Mouse (Mus musculus): ENCODE measurements around the gene Atp8a2. TPM values are rescaled to one million over a fixed set of nuclear protein-coding genes. Genes with fewer than 3 reads are reported as not detected.

The Atp8a2 gene
- polyA plus RNA-seq, 1 experiment = 0.36 TPM

DNA sequence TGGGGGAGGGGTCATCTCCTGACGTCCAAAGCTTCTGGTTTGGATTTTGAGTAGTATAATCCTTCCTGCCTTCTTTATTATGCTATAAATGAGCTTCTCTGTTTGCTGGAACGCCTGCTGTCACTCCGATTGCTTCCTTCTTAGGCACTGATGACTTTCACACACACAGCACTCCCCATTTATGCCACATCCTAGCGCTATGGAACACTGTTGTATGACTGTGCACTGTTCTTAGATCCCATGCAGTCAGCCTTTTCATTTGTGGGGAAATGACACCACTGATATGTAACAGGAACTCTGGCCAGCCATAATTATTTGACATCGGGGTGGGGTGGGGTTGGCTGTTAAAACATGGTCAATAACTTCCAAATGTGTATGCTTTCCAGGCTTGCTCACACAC, 306.2 kb downstream of the Atp8a2 start:
- Histone ChIP-seq H3K27ac (ENCODE audit: insufficient read depth, low read depth, low read length) (no peak overlapping the region), H3K27me3 (replicated peaks; ENCODE audit: control insufficient read depth, insufficient read depth, low read length) (peaks cover 1% of the 10 kb centered on the region; the same call in 1 of the 2 replicates), H3K36me3 (ENCODE audit: control insufficient read depth, insufficient read depth, low read length) (no peaks in the 10 kb centered on the region), H3K4me3 (ENCODE audit: insufficient read depth, low read depth, low read length) (no peak overlapping the region), H3K4me1 (ENCODE audit: control insufficient read depth, insufficient read depth, low read length) (no peaks in the 10 kb centered on the region)
- TF ChIP-seq CTCF (conservative IDR thresholded peaks at IDR 0.05; ENCODE audit: insufficient read depth, insufficient read length, low read depth, low read length) = no peak
- no peak for TF ChIP-seq POLR2A (IDR thresholded peaks at IDR 0.05; ENCODE audit: low read depth, low read length)
- 52% methylated on average over 5 of the region's 5 CpGs for WGBS
- DNase-seq = no peak

DNA sequence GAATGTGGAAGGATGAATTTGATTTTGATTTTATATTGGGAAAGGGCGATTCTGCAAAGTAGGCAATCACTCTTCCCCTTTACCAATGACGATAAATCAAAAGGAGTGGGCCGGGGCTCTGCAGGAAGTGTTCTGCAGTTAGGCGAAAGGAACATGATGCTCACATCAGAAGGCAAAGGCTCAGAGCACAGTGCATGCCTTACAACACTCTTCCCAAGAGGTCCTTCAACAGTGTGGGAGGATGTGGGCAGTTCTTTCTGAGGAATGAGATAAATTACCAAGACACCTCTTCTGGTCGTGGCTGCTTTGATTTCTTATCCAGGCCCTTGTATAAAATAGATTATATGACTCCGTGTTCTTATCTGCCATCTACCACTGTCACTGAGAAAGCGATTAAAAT, 306.9 kb downstream of the Atp8a2 start:
- WGBS = 39% methylated on average over 7 of the region's 7 CpGs
- H3K4me3 ChIP-seq (ENCODE audit: insufficient read depth, low read depth, low read length) = no peak overlapping the region
- no peaks in the 10 kb centered on the region for H3K4me1 ChIP-seq (ENCODE audit: control insufficient read depth, insufficient read depth, low read length)
- TF ChIP-seq CTCF (conservative IDR thresholded peaks at IDR 0.05; ENCODE audit: insufficient read depth, insufficient read length, low read depth, low read length) (no peak), POLR2A (IDR thresholded peaks at IDR 0.05; ENCODE audit: low read depth, low read length) (no peak)
- peaks cover 1% of the 10 kb centered on the region; the same call in 1 of the 2 replicates for H3K27me3 ChIP-seq (replicated peaks; ENCODE audit: control insufficient read depth, insufficient read depth, low read length)
- no peaks in the 10 kb centered on the region for H3K36me3 ChIP-seq (ENCODE audit: control insufficient read depth, insufficient read depth, low read length)
- no peak overlapping the region for H3K27ac ChIP-seq (ENCODE audit: insufficient read depth, low read depth, low read length)
- DNase-seq = no peak

DNA sequence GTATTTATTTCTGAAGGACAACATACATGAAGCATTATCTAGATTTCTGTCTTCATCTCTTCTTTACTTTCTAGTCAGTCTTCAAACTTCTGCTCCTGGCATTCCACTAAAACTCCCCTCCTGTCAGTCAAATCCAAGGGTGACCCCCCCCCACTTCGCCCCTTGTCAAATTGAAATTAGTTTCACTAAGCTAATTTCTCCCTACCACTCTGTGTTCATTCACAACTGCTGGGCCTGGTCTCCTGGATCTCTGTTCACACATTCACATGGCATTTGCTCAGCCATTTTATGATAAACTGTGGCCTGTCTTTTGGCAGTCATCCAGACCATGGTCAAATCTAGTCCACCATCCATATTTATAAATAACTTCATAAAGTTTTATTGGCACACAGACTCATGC, 308.5 kb downstream of the Atp8a2 start:
- Histone ChIP-seq H3K4me3 (ENCODE audit: insufficient read depth, low read depth, low read length) (no peak overlapping the region), H3K36me3 (ENCODE audit: control insufficient read depth, insufficient read depth, low read length) (no peaks in the 10 kb centered on the region), H3K4me1 (ENCODE audit: control insufficient read depth, insufficient read depth, low read length) (no peaks in the 10 kb centered on the region), H3K27me3 (replicated peaks; ENCODE audit: control insufficient read depth, insufficient read depth, low read length) (peaks cover 1% of the 10 kb centered on the region; the same call in 1 of the 2 replicates), H3K27ac (ENCODE audit: insufficient read depth, low read depth, low read length) (no peak overlapping the region)
- no peak for DNase-seq
- TF ChIP-seq CTCF (conservative IDR thresholded peaks at IDR 0.05; ENCODE audit: insufficient read depth, insufficient read length, low read depth, low read length) = no peak
- no peak for TF ChIP-seq POLR2A (IDR thresholded peaks at IDR 0.05; ENCODE audit: low read depth, low read length)
- WGBS = 97% methylated on average over 1 of the region's 1 CpGs

DNA sequence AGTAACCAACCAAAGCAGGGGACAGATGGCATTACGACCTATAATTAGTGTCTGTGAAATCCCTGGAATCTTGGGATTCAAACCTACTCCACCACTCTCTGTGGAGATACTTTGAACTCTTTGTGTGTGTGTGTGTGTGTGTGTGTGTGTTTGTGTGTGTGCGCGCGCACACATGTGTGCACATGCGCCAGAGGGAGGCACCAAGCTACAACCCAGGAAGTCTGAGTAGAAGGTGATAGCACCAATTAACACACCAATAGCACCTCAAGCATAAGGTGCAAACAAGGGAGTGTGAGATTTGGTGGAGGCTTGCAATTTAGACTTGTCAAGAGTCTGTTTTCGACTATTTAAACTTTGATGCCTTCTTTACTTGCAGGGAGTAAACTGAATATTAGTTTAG, 308.9 kb downstream of the Atp8a2 start:
- TF ChIP-seq CTCF (conservative IDR thresholded peaks at IDR 0.05; ENCODE audit: insufficient read depth, insufficient read length, low read depth, low read length) = no peak
- TF ChIP-seq POLR2A (IDR thresholded peaks at IDR 0.05; ENCODE audit: low read depth, low read length) = no peak
- H3K4me1 ChIP-seq (ENCODE audit: control insufficient read depth, insufficient read depth, low read length) = no peaks in the 10 kb centered on the region
- no peak for DNase-seq
- H3K36me3 ChIP-seq (ENCODE audit: control insufficient read depth, insufficient read depth, low read length) = no peaks in the 10 kb centered on the region
- no peak overlapping the region for H3K27ac ChIP-seq (ENCODE audit: insufficient read depth, low read depth, low read length)
- no peak overlapping the region for H3K4me3 ChIP-seq (ENCODE audit: insufficient read depth, low read depth, low read length)
- 85% methylated on average over 6 of the region's 6 CpGs for WGBS
- H3K27me3 ChIP-seq (replicated peaks; ENCODE audit: control insufficient read depth, insufficient read depth, low read length) = peaks cover 1% of the 10 kb centered on the region; the same call in 1 of the 2 replicates

DNA sequence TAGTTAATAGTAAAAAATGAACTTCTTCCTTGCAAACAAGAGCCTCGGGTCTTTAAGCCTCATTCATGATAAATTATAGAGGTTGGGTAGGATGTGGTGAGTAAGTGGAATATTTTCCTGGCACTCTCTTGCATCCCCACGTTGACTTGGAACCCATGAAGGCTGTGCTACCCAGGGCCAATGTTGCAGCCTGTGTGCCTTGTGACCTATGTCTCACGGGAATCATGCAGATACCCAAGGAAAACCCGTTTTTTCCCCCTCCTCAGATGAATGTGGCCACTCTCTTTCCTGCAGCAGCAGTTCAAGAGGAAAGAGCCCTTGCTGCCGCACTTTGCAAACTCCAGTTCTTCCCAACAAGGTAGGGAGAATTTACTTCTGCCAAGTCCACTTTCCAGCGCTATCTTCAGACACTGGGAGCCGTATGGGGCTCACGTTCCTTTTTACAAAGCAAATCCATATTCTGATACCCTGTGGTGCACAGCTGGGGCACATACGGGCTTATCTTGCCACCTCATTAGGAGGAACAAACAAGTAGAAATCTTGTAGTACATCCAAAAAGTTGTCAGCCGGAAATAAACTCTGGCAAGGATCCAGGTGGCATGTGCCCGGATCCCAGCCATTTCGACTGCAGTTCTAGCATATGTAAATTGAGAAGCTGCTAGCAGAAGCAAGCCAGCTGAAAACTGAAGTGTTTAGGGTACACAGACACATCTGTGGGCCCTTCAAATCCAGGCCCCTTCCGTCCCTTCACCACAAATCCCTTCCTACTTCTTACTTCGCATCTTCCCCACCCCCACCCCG, 309.7 kb downstream of the Atp8a2 start:
- DNase-seq = peak; percentile 13
- H3K4me1 ChIP-seq (ENCODE audit: control insufficient read depth, insufficient read depth, low read length) = no peaks in the 10 kb centered on the region
- TF ChIP-seq CTCF (conservative IDR thresholded peaks at IDR 0.05; ENCODE audit: insufficient read depth, insufficient read length, low read depth, low read length) (no peak), POLR2A (IDR thresholded peaks at IDR 0.05; ENCODE audit: low read depth, low read length) (no peak)
- H3K27ac ChIP-seq (ENCODE audit: insufficient read depth, low read depth, low read length) = no peak overlapping the region
- H3K27me3 ChIP-seq (replicated peaks; ENCODE audit: control insufficient read depth, insufficient read depth, low read length) = peaks cover 1% of the 10 kb centered on the region; the same call in 1 of the 2 replicates
- no peaks in the 10 kb centered on the region for H3K36me3 ChIP-seq (ENCODE audit: control insufficient read depth, insufficient read depth, low read length)
- H3K4me3 ChIP-seq (ENCODE audit: insufficient read depth, low read depth, low read length) = no peak overlapping the region
- WGBS = 44% methylated on average over 15 of the region's 15 CpGs

DNA sequence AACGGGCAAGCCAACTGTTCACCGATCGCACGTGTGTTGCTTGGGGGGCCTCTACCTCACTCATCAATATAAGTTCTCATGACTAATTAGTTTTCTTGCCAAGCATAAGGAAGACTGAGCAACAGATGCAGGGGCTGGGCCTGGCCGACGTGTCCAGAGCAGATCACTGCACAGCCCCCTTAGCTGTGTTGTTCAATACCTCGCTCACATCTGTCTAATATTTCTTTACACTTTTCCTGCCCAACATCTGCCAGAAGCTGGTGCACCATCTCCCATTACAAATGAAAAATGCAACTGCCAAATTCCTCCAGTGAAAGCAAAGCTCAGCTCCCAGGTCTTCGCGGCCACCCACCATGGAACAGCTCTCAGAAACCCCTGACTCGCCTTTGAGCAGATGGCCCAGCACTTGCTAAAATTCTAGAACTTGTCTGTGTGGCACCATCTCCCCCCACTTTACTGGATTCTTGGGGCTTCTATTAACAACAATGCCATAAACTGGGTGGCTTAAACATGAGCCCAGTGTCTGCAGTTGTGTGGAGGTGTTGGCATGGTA, 313.4 kb downstream of the Atp8a2 start:
- WGBS = 86% methylated on average over 10 of the region's 10 CpGs
- no peak overlapping the region for H3K27ac ChIP-seq (ENCODE audit: insufficient read depth, low read depth, low read length)
- no peak overlapping the region for H3K4me3 ChIP-seq (ENCODE audit: insufficient read depth, low read depth, low read length)
- 0 out of 2 replicates have a peak, but pooled peaks cover 1% of the 10 kb centered on the region for H3K27me3 ChIP-seq (replicated peaks; ENCODE audit: control insufficient read depth, insufficient read depth, low read length)
- no peak for TF ChIP-seq POLR2A (IDR thresholded peaks at IDR 0.05; ENCODE audit: low read depth, low read length)
- no peak for TF ChIP-seq CTCF (conservative IDR thresholded peaks at IDR 0.05; ENCODE audit: insufficient read depth, insufficient read length, low read depth, low read length)
- DNase-seq = no peak
- no peaks in the 10 kb centered on the region for H3K36me3 ChIP-seq (ENCODE audit: control insufficient read depth, insufficient read depth, low read length)
- H3K4me1 ChIP-seq (ENCODE audit: control insufficient read depth, insufficient read depth, low read length) = no peaks in the 10 kb centered on the region

DNA sequence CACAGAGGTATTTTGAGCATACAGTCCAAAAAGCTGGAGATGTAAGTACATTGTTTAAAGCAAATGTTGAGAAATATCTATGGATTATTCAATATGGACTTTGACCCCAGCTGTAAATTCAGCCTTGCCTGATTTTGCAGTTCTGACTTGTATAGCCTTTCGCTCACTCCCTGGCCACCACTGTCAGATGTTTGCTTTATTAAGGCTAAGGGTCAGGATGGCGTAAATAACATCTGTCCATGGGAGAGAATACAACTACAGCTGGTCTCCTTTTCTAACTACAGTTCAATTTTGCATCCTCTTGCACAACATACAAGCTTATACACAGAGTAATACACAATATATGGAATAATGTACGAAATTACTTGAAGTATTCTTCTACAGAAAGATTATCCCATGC, 316.1 kb downstream of the Atp8a2 start:
- Histone ChIP-seq H3K4me3 (ENCODE audit: insufficient read depth, low read depth, low read length) (no peak overlapping the region), H3K4me1 (ENCODE audit: control insufficient read depth, insufficient read depth, low read length) (no peaks in the 10 kb centered on the region), H3K36me3 (ENCODE audit: control insufficient read depth, insufficient read depth, low read length) (no peaks in the 10 kb centered on the region), H3K27ac (ENCODE audit: insufficient read depth, low read depth, low read length) (no peak overlapping the region), H3K27me3 (replicated peaks; ENCODE audit: control insufficient read depth, insufficient read depth, low read length) (no peaks in the 10 kb centered on the region)
- DNase-seq = no peak
- WGBS = 79% methylated on average over 3 of the region's 3 CpGs
- TF ChIP-seq POLR2A (IDR thresholded peaks at IDR 0.05; ENCODE audit: low read depth, low read length) = no peak
- no peak for TF ChIP-seq CTCF (conservative IDR thresholded peaks at IDR 0.05; ENCODE audit: insufficient read depth, insufficient read length, low read depth, low read length)

Data from kidney, adult 2 months (tissue).